Comparison of ENCODE assay signal across 30 mouse cellular contexts in genomic region chr13:60612160-60612559, GRCm38 (mm10). TPM values are rescaled to one million over a fixed set of nuclear protein-coding genes. Genes with fewer than 3 reads are reported as not detected.
A peak's percentile ranks its signal among the peaks of the same experiment; 100 is the strongest.
DNase-seq lines count a peak whose midpoint lies in the region; ATAC-seq and TF ChIP-seq lines count a peak whose summit lies in the region.
"Had no signal": no experiment of that assay in that cellular context is flagged by ENCODE, and none has a peak within 500 bp of the region (broad histone marks: within the 10 kb centered on the region; RNA-seq: fewer than 3 reads in every experiment).

No protein-coding gene starts in this region.

- 8% methylated on average over 3 of the region's 3 CpGs for WGBS in thymus, adult 2 months
- 77% methylated on average over 3 of the region's 3 CpGs for WGBS in hindbrain, embryonic 11.5 days

- H3K4me1 ChIP-seq in thymus, adult 2 months (replicated peaks; ENCODE audit: control insufficient read depth, insufficient read depth, low read length) = peaks cover 61% of the 10 kb centered on the region
- peaks cover 6% of the 10 kb centered on the region for H3K4me1 ChIP-seq in hindbrain, embryonic 11.5 days (replicated peaks; ENCODE audit: control insufficient read depth, insufficient read depth, low read length)

- no peaks in the 10 kb centered on the region for H3K9me3 ChIP-seq in hindbrain, embryonic 11.5 days (ENCODE audit: control insufficient read depth, low read length)
- H3K9me3 ChIP-seq: embryonic facial prominence, embryonic 12.5 days; forebrain, embryonic 10.5 days; forebrain, embryonic 15.5 days; heart, embryonic 12.5 days; hindbrain, embryonic 15.5 days; limb, embryonic 13.5 days; lung, embryonic 15.5 days; midbrain, embryonic 13.5 days had no signal

- no peak overlapping the region for H3K4me2 ChIP-seq in hindbrain, embryonic 11.5 days (replicated peaks; ENCODE audit: low read depth, low read length)
- H3K4me2 ChIP-seq: embryonic facial prominence, embryonic 12.5 days; forebrain, embryonic 15.5 days; heart, embryonic 12.5 days; hindbrain, embryonic 15.5 days; limb, embryonic 13.5 days; liver, embryonic 11.5 days; lung, embryonic 15.5 days; midbrain, embryonic 13.5 days had no signal

- peak; percentile 22 for DNase-seq in CD4-positive helper T cell, adult 2 months (ENCODE audit: low read depth, low spot score)
- peak; percentile 54 for DNase-seq in thymus, adult 2 months
- DNase-seq in thymus, postnatal 36 days = peak; percentile 28 to 62
- no peak for DNase-seq in hindbrain, embryonic 11.5 days (ENCODE audit: low spot score)
- DNase-seq in lung, postnatal 36 days = no peak
- DNase-seq: adrenal gland, postnatal 25 days; B cell, adult 2 months; cerebellum, adult 11-12 months; cerebellum, postnatal 36 days; embryo, embryonic 11 days; gastrocnemius, adult 2 months; gastrocnemius, postnatal 36 days; heart, adult 2 months; heart, postnatal 4 days; kidney, adult 2 months; kidney, postnatal 36 days; right cerebral cortex, postnatal 25 days; spleen, adult 18-20 months had no signal

- ATAC-seq in hematopoietic stem cell, adult 5-6 weeks (replicated peaks in 1 of 2; ENCODE audit: insufficient read depth in 1 of 2, low FRiP score in 2 of 2, low TSS enrichment in 1 of 2, low read depth in 1 of 2, poor library complexity in 2 of 2, severe bottlenecking in 2 of 2) = peak; percentile 59 to 73
- no peak for ATAC-seq in hindbrain, embryonic 11.5 days (ENCODE audit: low FRiP score)
- no peak for ATAC-seq in erythroid progenitor cell, adult 5-6 weeks (replicated peaks; ENCODE audit: low FRiP score, poor library complexity, severe bottlenecking)
- ATAC-seq: forebrain, embryonic 15.5 days; midbrain, embryonic 13.5 days; Patski had no signal

- TF ChIP-seq CTCF in thymus, adult 2 months (IDR thresholded peaks at IDR 0.05; ENCODE audit: borderline replicate concordance, control insufficient read depth, extremely low read depth, insufficient read depth, low read length, poor library complexity) = no peak

- no peak for TF ChIP-seq POLR2A in thymus, adult 2 months (IDR thresholded peaks at IDR 0.05; ENCODE audit: control insufficient read depth, extremely low read depth, insufficient read depth, low read length, poor library complexity)

- H3K27ac ChIP-seq in thymus, adult 2 months (ENCODE audit: control insufficient read depth, insufficient read depth, low read length) = peak overlapping the region; percentile 85
- H3K27ac ChIP-seq in hindbrain, embryonic 11.5 days (ENCODE audit: low read depth, low read length) = no peak overlapping the region
- H3K27ac ChIP-seq: embryonic facial prominence, embryonic 12.5 days; forebrain, embryonic 15.5 days; gastrocnemius, adult 2 months; heart, adult 2 months; hindbrain, embryonic 15.5 days; limb, embryonic 13.5 days; lung, embryonic 15.5 days; midbrain, embryonic 13.5 days had no signal

- no peak overlapping the region for H3K4me3 ChIP-seq in thymus, adult 2 months (ENCODE audit: control insufficient read depth, insufficient read depth, low read length)
- H3K4me3 ChIP-seq in hindbrain, embryonic 11.5 days (ENCODE audit: low read depth, low read length) = no peak overlapping the region
- H3K4me3 ChIP-seq: embryonic facial prominence, embryonic 12.5 days; forebrain, embryonic 10.5 days; forebrain, embryonic 15.5 days; gastrocnemius, adult 2 months; heart, adult 2 months; heart, embryonic 12.5 days; hindbrain, embryonic 15.5 days; limb, embryonic 13.5 days; lung, embryonic 15.5 days; midbrain, embryonic 13.5 days had no signal

- H3K36me3 ChIP-seq in thymus, adult 2 months (ENCODE audit: control insufficient read depth, insufficient read depth, low read length) = no peaks in the 10 kb centered on the region
- 0 out of 2 replicates have a peak, but pooled peaks cover 4% of the 10 kb centered on the region for H3K36me3 ChIP-seq in hindbrain, embryonic 11.5 days (ENCODE audit: control insufficient read depth, insufficient read depth, low read length)
- H3K36me3 ChIP-seq: heart, embryonic 12.5 days; lung, embryonic 15.5 days had no signal

- no peak overlapping the region for H3K9ac ChIP-seq in hindbrain, embryonic 11.5 days (ENCODE audit: low read depth, low read length)
- H3K9ac ChIP-seq: embryonic facial prominence, embryonic 12.5 days; forebrain, embryonic 15.5 days; heart, embryonic 12.5 days; hindbrain, embryonic 15.5 days; limb, embryonic 13.5 days; lung, embryonic 15.5 days; midbrain, embryonic 13.5 days had no signal

- no peaks in the 10 kb centered on the region for H3K27me3 ChIP-seq in thymus, adult 2 months (ENCODE audit: control insufficient read depth, insufficient read depth, low read length)
- no peaks in the 10 kb centered on the region for H3K27me3 ChIP-seq in hindbrain, embryonic 11.5 days (ENCODE audit: control insufficient read depth, insufficient read depth, low read length)
- H3K27me3 ChIP-seq: embryonic facial prominence, embryonic 12.5 days; forebrain, embryonic 15.5 days; heart, embryonic 12.5 days; hindbrain, embryonic 15.5 days; limb, embryonic 13.5 days; lung, embryonic 15.5 days; midbrain, embryonic 13.5 days; Patski had no signal

RNA-seq across cellular contexts. Expression of gene Dapk1, which starts 10.4 kb away (rescaled TPM):
- 7.6 and 12.0 TPM in 2 replicates for total RNA-seq in hematopoietic stem cell, adult 5-6 weeks (2017)
- polyA plus RNA-seq in thymus, adult 2 months (2012; rRNA removed) = 45.2 and 72.4 TPM in 2 replicates
- 19.6 and 39.5 TPM in 2 replicates for polyA plus RNA-seq in hindbrain, embryonic 11.5 days (2014; fragmentation: Nextera tagmentation; extraction: Ambion mirVana)
- 1.3 and 6.8 TPM in 2 replicates for total RNA-seq in erythroid progenitor cell, adult 5-6 weeks (2015; ENCODE audit: low replicate concordance)
- total RNA-seq in erythroid progenitor cell, adult 5-6 weeks (2017; ENCODE audit: low replicate concordance) = 0.23 and 3.7 TPM in 2 replicates

Comparison
In these comparisons a context has a peak if more than half of its experiments do, and no peak if none do; other contexts are left out.
1. DNase-seq: peak in CD4-positive helper T cell, adult 2 months (single experiment), thymus, adult 2 months (single experiment) and thymus, postnatal 36 days (2 of 2); none in hindbrain, embryonic 11.5 days (single experiment) and lung, postnatal 36 days (single experiment).
2. ATAC-seq: peak in hematopoietic stem cell, adult 5-6 weeks (2 of 2); none in hindbrain, embryonic 11.5 days (single experiment) and erythroid progenitor cell, adult 5-6 weeks (single experiment).